Mouse (Mus musculus) spleen, adult 2 months (tissue): Measurements from ENCODE around the gene Pnmt.

Source experiments
- CTCF ChIP-seq: fragments of 200-500 bp; IDR thresholded peaks from 2 replicates; pipeline ENCODE4 v1.5.1; 2011; ENCODE audit warnings: mild to moderate bottlenecking, inconsistent platforms; ENCODE audit not compliant: insufficient read depth, insufficient read length, insufficient replicate concordance; ENCODE audit errors: extremely low read depth
- POLR2A ChIP-seq: fragments of 200-500 bp; IDR thresholded peaks from 2 replicates; pipeline ENCODE4 v1.6.1; 2011; ENCODE audit warnings: low read depth, low read length, inconsistent platforms

DNA sequence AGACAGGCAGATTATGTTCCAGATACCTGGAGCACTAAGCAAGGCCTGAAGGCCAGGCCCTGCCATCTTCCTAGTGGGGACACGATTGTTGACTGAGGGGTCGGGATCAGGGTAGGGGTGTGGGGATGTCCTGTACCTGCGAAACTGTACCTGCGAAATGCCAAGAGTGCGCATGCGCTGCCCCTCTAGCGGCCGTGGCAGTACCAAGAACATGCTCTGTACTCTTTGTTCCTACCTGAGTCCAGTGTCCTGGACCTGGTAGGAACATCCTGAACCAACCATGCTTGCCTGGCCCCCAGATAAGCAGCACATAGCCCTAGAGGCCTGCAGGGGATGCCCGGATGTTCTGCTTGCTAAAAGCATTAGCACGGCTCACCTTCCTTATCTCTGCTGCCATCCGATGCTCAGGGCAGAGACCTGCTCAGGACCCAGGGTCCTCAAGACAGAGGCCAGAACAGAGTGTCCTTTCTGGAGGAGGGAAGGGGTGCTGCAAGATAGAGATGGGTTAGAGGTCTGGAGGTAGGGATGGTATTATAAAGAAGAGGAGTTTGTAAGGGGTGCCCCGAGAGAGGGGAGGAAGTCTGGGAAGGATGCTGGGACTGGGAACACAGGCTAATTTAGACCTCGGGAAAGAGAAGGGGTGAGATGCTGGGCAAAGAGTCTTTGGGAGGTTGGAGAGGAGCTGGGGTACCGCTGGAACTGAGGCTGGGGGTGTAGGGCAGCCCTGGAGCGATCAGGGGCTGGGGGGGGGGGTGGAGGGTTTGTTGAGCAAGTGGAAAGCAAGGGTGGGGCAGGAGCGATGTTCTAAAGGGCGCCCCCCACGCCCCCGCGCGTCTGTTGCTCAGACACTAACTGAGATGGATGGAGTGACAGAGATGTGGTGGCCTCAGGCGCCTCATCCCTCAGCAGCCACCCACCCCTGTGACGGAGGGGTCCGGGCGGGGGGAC, at the start of gene Pnmt:
- TF ChIP-seq CTCF (no peak), POLR2A (no peak)
